Mouse (Mus musculus) skeletal muscle tissue, adult 2 months (tissue): ENCODE results near the gene Hemk1.
"Not testable (repeated sequence)": the region's sequence is repeated elsewhere in the genome, so short reads cannot be mapped to it uniquely, and the experiment has no call there.

Source experiments
- DNase-seq: peaks from one replicate; pipeline ENCODE4 v3.0.0-alpha.2; 2012; ENCODE audit warnings: low read depth, low spot score

Gene Hemk1

GRCm38 (mm10) chr9:107308346-107309000 lies 29.7 kb downstream of the Hemk1 start:
- DNase-seq = peak; percentile 86

- peak; percentile 95 for DNase-seq
These were observed 30.3 kb downstream of the Hemk1 start for GRCm38 (mm10) chr9:107307886-107308285.

- no peak for DNase-seq
These were observed 30.9 kb downstream of the Hemk1 start for GRCm38 (mm10) chr9:107307099-107307872.

GRCm38 (mm10) chr9:107306673-107307072 lies 31.5 kb downstream of the Hemk1 start:
- not testable (repeated sequence) for DNase-seq

GRCm38 (mm10) chr9:107305601-107306542 lies 32.3 kb downstream of the Hemk1 start:
- DNase-seq = peak; percentile 61

- DNase-seq = no peak
These were observed 33.1 kb downstream of the Hemk1 start for GRCm38 (mm10) chr9:107305012-107305411.

- no peak for DNase-seq
These were observed 33.8 kb downstream of the Hemk1 start for GRCm38 (mm10) chr9:107304383-107304782.

GRCm38 (mm10) chr9:107303900-107304299 lies 34.2 kb downstream of the Hemk1 start:
- no peak for DNase-seq

- DNase-seq = no peak
These were observed 34.9 kb downstream of the Hemk1 start for GRCm38 (mm10) chr9:107303121-107303820.

- no peak for DNase-seq
These were observed 35.6 kb downstream of the Hemk1 start for GRCm38 (mm10) chr9:107302592-107302991.

- no peak for DNase-seq
These were observed 36.4 kb downstream of the Hemk1 start for GRCm38 (mm10) chr9:107301554-107302331.

- no peak for DNase-seq
These were observed 37.8 kb downstream of the Hemk1 start for GRCm38 (mm10) chr9:107300224-107300973.

- DNase-seq = no peak
These were observed 38.4 kb downstream of the Hemk1 start for GRCm38 (mm10) chr9:107299783-107300182.

- no peak for DNase-seq
These were observed 39.3 kb downstream of the Hemk1 start for GRCm38 (mm10) chr9:107298876-107299275.

- DNase-seq = peak; percentile 64
These were observed 39.9 kb downstream of the Hemk1 start for GRCm38 (mm10) chr9:107298059-107298780.

GRCm38 (mm10) chr9:107297658-107298057 lies 40.5 kb downstream of the Hemk1 start:
- DNase-seq = no peak

- no peak for DNase-seq
These were observed 41.1 kb downstream of the Hemk1 start for GRCm38 (mm10) chr9:107297059-107297458.

- peak; percentile 97 for DNase-seq
These were observed 41.6 kb downstream of the Hemk1 start for GRCm38 (mm10) chr9:107296501-107296965.

GRCm38 (mm10) chr9:107296041-107296440 lies 42.1 kb downstream of the Hemk1 start:
- DNase-seq = no peak

GRCm38 (mm10) chr9:107296016-107296040 lies 42.3 kb downstream of the Hemk1 start, which contains the start of gene Cish:
TSS of gene Cish (plus strand) at chr9:107296026.
- no peak for DNase-seq
